Mouse (Mus musculus) MEL (cell line): Measurements from ENCODE around the gene Hic1.

Experiments used
- GATA1 ChIP-seq: IDR thresholded peaks from 2 replicates; pipeline ENCODE4 v1.6.1; 2011; ENCODE audit warnings: low read depth, low read length, improper control_type of control experiment
- KAT2A ChIP-seq: conservative IDR thresholded peaks from 2 replicates; pipeline ENCODE4 v1.6.1; 2012; ENCODE audit warnings: low read depth, low read length, improper control_type of control experiment, inconsistent platforms
- NELFE ChIP-seq: IDR thresholded peaks from 2 replicates; pipeline ENCODE4 v1.6.1; 2011; ENCODE audit warnings: low read depth, low read length, improper control_type of control experiment

DNA sequence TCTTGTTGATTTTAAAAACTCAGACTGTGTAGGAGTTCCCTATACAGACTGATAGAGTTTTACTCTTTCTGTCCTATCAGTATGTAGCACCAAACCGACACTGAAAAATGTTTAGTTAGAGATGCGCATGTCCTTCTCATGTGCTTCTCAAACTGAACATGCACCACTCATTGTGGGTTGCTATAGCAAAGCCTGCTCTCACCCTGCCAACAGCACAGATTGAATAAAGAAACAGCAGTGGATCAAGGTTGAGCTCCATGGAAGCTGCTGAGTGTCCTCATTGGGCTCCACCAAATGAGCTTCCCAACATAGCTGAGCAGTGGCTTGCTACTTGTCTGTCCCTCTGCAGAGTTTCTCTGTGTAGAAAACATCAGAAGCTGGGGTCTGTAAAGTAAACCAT lies 51.2 kb downstream of the Hic1 start:
- TF ChIP-seq KAT2A (no peak), NELFE (no peak), GATA1 (no peak)
